Mouse (Mus musculus): ENCODE results near the gene Dand5.

Dand5 gene

DNA sequence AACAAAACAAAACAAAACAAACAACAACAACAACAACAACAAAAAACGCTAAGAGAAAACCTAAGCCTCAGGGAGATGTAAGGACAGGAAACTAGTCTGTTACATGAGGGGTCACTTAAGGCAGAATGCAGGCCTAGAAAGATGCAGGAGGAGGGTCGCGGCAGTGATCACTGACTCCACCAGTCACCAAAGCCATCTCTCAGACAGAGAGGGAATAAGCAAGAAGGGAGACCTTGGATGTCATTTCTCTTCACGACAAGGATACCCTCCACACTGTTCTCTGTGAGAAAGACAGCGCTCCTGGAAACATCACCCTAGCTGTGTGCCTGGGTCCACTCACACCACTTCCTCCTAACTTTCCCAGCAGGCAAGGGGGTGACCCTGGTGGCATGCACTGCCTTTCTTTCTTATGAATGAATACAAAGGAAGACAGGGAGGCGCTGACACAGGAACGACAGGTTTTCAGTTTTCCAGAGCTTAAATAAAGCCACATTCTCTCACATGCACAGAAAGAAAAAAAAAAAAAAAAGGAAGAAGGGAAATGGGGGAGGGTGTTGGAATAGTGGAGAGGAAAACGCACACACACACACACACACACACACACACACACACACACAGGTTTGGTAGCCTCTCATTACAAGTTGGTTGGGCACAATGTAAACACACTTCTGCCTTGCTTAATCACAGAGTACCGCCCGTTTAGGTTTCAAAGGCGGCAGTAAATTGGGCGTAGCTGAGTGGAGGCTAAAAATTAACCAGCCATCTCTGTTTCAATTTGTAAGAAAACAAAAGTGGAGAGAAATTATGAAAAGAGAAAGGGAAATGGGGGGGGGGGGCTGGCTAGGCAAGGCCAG, 52.3 kb downstream of the Dand5 start:
- no peak for DNase-seq (ENCODE audit: low read depth, low spot score)

DNA sequence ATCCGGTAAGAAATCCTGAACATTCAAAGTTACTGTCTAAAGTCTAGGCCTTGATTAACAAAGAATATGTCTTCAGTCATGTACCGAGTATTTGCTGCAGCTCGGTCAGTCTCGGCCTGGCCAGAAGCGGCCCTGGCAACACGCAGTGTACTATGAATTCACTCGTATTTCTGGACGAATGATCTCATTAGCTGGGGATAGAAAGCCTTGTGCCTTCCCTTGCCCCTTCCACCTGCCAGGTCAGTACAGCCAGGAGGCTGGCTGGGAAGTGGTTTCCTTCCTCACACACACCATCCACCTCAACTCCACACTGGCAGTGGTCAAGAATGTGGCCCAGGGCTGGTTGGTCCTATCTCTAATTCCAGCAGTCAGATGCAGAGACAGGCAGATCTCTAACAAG, 53.3 kb downstream of the Dand5 start:
- DNase-seq (ENCODE audit: low read depth, low spot score), result no peak

GRCm38 (mm10) chr8:84768343-84769095, 54.1 kb downstream of the Dand5 start:
- no peak for DNase-seq (ENCODE audit: low read depth, low spot score)

DNA sequence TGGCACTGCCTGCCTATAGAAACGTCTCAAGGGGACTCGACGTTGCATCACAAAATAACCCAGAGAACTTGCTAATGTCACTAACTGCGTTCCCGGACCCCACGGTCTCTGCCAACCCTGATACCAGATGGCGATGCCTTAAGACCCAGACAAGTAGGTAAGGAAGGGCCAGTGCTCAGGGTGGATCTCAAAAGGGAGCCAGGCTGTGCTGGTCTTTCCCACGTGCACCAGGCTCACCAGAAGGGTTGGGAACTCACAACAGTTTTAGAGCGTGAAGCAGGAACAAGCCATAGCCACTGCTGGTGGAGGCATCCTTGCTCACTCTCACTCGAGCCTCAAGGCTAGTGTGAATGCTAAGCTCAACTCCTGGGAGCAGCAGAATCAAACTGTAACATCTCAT, 55.4 kb downstream of the Dand5 start:
- DNase-seq (ENCODE audit: low read depth, low spot score), result no peak

GRCm38 (mm10) chr8:84766422-84766821, 56.2 kb downstream of the Dand5 start:
- DNase-seq (ENCODE audit: low read depth, low spot score), result no peak

DNA sequence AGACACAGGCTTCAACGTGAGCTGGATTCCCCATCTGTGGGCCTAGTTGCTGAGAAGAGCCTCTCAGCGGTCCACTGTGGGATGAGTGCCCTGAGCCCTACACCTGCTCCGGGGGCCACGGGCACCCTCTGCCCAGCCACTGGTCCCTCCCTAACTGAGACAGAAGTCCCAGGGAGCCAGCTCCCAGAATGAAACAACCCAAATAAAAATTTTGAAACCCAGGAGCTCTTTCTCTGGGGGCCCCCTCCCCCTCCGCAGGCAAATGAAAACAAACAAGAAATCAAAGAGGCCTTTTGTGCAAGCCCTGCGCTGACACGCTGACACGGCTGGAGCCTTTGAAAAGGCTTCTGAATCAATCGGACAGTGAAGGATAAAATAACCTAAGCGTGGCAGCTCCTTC, 57.0 kb downstream of the Dand5 start:
- DNase-seq (ENCODE audit: low read depth, low spot score), result no peak
